Mouse (Mus musculus) left cerebral cortex, postnatal 4 days (tissue): ENCODE data around the gene Capzb. TPM values are rescaled to one million over a fixed set of nuclear protein-coding genes. Genes with fewer than 3 reads are reported as not detected.

Experiments
- DNase-seq: peaks from one replicate; pipeline ENCODE4 v3.0.0-alpha.2; 2022
- intact Hi-C: fragments of 180-260 bp; cut with DNase I; formaldehyde crosslinking; loops from one replicate; pipeline ENCODE4 v1.15.1; 2025
- total RNA-seq, 2 experiments: library from RNA; stranded (reverse); gene quantifications; 2 replicates each; pipeline ENCODE4 v1.2.3; 2021

Capzb gene
- total RNA-seq, result 100 to 1,000 TPM; 298 to 302 TPM

- intact Hi-C loops, result no loop called here
- DNase-seq, result peak; percentile 99
These were observed at the start of gene Capzb for GRCm38 (mm10) chr4:139192499-139193175. Capzb (plus strand) TSS chr4:139192899.

GRCm38 (mm10) chr4:139142985-139143384, 49.7 kb upstream of the Capzb start:
- DNase-seq, result peak; percentile 36
- intact Hi-C loops, result no loop called here

GRCm38 (mm10) chr4:139144577-139144976, 48.1 kb upstream of the Capzb start:
- no peak for DNase-seq
- intact Hi-C loops, result no loop called here

GRCm38 (mm10) chr4:139145156-139145555, 47.5 kb upstream of the Capzb start:
- intact Hi-C loops, result no loop called here
- DNase-seq, result no peak

GRCm38 (mm10) chr4:139146760-139147159, 45.9 kb upstream of the Capzb start:
- DNase-seq, result no peak
- intact Hi-C loops, result no loop called here

DNA sequence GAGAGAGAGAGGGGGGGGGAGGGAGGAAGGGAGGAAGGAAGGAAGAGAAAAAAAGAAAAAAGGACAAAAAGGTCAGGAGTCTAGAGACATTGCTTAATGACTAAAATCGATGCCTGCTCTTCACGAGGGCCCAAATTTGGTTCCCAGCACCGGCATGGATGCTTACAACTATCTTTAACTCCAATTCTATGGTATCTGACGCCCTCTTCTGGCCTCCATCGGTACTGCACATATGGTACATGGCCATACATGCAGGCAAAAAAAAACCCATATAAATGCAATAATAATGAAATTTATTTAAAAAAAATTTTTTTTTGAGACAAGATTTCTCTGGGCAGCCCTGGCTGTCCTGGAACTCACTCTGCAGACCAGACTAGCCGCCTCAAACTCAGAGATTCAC, 41.3 kb upstream of the Capzb start:
- intact Hi-C loops, result no loop called here
- no peak for DNase-seq

- intact Hi-C loops, result no loop called here
- DNase-seq, result no peak
These were observed 38.0 kb upstream of the Capzb start for GRCm38 (mm10) chr4:139154576-139155307.

GRCm38 (mm10) chr4:139156538-139156937, 36.2 kb upstream of the Capzb start:
- intact Hi-C loops, result no loop called here
- DNase-seq, result no peak

DNA sequence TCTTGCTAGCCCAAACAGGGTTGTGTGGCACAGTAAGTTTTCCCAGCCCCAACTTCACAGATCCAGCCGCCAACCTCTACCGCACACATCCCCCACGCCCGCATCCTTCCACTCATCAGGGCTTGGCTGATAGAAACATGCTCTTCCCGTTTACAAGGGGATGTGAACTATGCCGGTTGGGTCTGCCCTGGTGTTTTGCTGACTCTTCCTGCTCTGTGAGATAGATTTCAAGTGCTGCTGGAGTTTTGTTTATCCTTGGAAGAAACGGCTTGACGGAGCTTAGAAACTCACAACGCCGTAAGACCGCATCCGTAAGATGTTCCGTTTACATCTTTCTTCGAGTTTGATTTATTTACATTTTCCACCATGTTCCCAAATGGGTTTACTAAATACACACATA, 34.3 kb upstream of the Capzb start:
- no peak for DNase-seq
- intact Hi-C loops, result no loop called here

DNA sequence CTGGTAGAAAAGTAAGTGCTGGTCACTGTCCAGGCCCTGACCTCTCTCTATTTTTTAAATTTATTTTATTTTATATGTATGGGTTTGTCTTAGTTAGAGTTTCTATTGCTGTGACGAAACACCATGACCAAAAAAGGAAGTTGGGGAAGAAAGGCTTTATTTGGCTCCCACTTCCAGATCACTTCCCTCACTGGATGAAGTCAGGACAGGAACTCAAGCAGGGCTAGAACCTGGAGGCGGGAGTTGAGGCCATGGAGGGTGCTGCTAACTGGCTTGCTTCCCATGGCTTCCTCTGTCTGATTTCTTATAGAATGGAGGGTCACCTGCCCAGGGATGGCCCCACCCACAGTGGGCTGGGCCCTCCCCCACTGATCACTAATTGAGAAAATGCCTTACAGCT, 31.6 kb upstream of the Capzb start:
- no peak for DNase-seq
- intact Hi-C loops, result no loop called here

GRCm38 (mm10) chr4:139164082-139164481, 28.6 kb upstream of the Capzb start:
- intact Hi-C loops, result no loop called here

GRCm38 (mm10) chr4:139165259-139165658, 27.4 kb upstream of the Capzb start:
- no peak for DNase-seq
- intact Hi-C loops, result no loop called here

More at GRCm38 (mm10) chr4:139164082-139164481, 28.6 kb upstream of the Capzb start:
- no peak for DNase-seq

DNA sequence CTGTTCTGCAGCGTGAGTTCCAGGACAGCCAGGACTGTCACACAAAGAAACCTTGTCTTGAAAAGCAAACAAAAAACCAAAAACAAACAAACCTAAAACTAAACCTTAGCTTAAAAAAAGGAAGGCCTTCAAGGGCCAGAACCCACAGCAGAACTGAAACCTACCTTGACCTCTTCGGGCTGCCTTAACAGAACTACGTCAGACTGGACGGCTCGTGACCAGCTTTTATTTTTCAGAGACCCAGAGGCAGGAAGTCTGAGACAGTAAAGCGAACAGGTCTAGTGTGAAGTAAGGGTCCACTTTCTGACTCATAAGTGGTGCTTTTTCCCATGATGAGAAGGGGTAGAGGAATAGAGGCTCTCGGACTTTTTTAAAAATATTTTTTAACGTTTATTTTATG, 26.5 kb upstream of the Capzb start:
- no peak for DNase-seq
- intact Hi-C loops, result no loop called here

DNA sequence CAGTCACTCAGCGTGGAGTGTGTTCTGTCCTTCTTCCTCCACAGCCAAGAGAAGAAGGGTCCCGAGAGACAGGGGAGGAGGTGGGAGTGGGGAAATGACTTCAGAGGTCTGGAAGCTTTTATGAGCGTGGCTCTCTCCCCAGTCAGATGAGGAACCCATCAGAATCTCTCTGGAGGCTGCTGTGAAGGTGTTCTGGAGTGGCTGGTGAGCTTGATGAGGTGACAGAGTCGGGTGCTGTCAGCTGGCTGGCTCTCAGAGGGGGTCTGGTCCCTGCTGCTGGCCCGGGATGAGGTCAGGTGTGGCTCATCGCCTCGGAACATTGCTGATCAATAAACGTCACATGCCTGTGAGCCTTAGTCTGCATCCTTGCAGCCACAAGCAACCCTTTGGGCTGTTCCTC, 25.6 kb upstream of the Capzb start:
- no peak for DNase-seq
- intact Hi-C loops, result no loop called here

GRCm38 (mm10) chr4:139168985-139169747, 23.5 kb upstream of the Capzb start:
- intact Hi-C loops, result no loop called here
- DNase-seq, result no peak

- intact Hi-C loops, result no loop called here
- no peak for DNase-seq
These were observed 22.9 kb upstream of the Capzb start for GRCm38 (mm10) chr4:139169748-139170279.

DNA sequence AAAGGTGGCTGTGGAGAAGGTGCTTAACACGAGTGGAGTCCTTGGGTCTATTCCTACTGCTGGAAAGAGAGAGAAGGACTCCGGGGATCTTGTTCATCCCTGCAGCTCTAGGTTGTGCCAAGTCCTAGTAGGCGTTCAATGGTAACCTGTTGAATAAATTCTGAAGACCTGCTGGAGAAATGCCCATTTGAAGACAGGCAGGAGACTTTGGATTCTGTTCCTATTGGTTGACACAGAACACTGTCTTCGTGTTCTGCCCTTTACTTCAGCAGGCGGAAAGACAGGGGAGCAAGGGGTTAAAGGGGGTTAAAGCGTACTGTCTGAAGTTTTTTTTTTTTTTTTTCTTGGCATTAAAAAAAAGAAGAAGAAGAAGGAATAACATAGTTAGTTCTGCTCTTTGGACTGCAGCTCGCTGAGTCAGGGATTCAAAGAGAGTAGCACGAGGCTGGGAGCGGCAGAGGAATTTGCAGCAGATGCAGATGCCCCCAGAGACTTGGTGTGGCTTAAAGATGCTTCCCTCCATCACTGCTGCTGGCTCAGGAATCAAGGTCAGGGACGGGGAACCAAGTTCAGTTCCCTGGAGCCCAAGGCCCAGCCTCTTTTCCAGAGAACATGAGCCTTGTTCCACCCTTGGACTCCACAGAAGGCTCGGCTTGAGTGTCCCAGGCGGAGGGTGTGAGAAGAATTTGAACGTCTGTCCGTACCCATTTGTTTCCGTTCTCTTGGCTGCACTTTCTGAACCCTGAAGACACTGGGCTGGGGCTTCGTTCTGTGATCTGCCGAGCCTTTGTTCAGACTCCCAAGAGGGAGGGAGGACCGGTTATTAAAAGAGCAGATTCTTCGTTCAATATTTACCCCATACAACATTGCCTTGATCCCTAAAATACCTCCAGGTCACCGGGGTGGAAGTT, 17.4 kb upstream of the Capzb start:
- intact Hi-C loops, result no loop called here

GRCm38 (mm10) chr4:139176023-139176422, 16.7 kb upstream of the Capzb start:
- no peak for DNase-seq
- intact Hi-C loops, result no loop called here

More for the DNA sequence above, 17.4 kb upstream of the Capzb start:
- no peak for DNase-seq

GRCm38 (mm10) chr4:139177921-139178320, 14.8 kb upstream of the Capzb start:
- DNase-seq, result no peak
- intact Hi-C loops, result no loop called here

DNA sequence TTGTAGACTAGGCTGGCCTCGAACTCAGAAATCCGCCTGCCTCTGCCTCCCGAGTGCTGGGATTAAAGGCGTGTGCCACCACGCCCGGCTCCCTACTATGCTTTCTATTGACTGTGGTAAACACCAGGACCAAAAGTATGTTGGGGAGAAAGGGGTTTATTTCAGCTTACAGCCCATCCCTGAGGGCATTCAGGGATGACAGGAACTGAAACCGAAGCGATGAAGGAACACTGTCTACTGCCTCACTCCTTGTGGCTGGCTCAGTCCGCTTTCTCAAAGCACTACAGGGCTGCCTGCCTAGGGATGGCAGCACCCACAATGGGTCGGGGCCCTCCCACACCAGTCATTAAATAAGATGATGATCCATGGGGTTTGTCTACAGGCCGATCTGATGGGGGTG, 14.3 kb upstream of the Capzb start:
- intact Hi-C loops, result no loop called here
- DNase-seq, result no peak
